Mouse (Mus musculus) lung, embryonic 15.5 days (tissue): ENCODE data around the gene Ubp1. TPM values are rescaled to one million over a fixed set of nuclear protein-coding genes. Genes with fewer than 3 reads are reported as not detected.

Experiments used
- ATAC-seq: fragments of 200-750 bp; cut with Nextera tagmentation; 2 replicates; pipeline ENCODE4 v1.8.0; 2017; ENCODE audit warnings: moderate number of reproducible peaks, borderline replicate concordance; ENCODE audit not compliant: low FRiP score, low TSS enrichment; ENCODE audit errors: extremely low read depth
- H3K27ac ChIP-seq: fragments of 300-500 bp; sonication (generic); 2 replicates; pipeline ENCODE4 v1.5.1; 2015; ENCODE audit warnings: moderate library complexity, mild to moderate bottlenecking, inconsistent platforms
- H3K27me3 ChIP-seq: fragments of 300-500 bp; sonication (generic); 2 replicates; pipeline ENCODE4 v1.6.1; 2015; ENCODE audit warnings: inconsistent platforms
- H3K36me3 ChIP-seq: fragments of 300-500 bp; sonication (generic); 2 replicates; pipeline ENCODE4 v1.6.1; 2015; ENCODE audit warnings: inconsistent platforms
- H3K4me1 ChIP-seq: fragments of 300-500 bp; sonication (generic); 2 replicates; pipeline ENCODE4 v1.6.1; 2015; ENCODE audit warnings: inconsistent platforms
- H3K4me2 ChIP-seq: fragments of 300-500 bp; sonication (generic); 2 replicates; pipeline ENCODE4 v1.6.1; 2015; ENCODE audit warnings: inconsistent platforms, mild to moderate bottlenecking, moderate library complexity
- H3K4me3 ChIP-seq: fragments of 300-500 bp; sonication (generic); 2 replicates; pipeline ENCODE4 v1.5.1; 2015; ENCODE audit warnings: mild to moderate bottlenecking, inconsistent platforms
- H3K9ac ChIP-seq: fragments of 300-500 bp; sonication (generic); 2 replicates; pipeline ENCODE4 v1.6.1; 2015; ENCODE audit warnings: inconsistent platforms
- H3K9me3 ChIP-seq: fragments of 300-500 bp; sonication (generic); 2 replicates; pipeline ENCODE4 v1.6.1; 2016; ENCODE audit warnings: inconsistent platforms
- WGBS: fragments of 180-500 bp; shearing (Covaris S2); methylation state at CpG from one replicate; pipeline ENCODE4 v1.1.7; 2015; 5-methylcytosine and 5-hydroxymethylcytosine counted together
- polyA plus RNA-seq: library from polyadenylated mRNA; unstranded; fragments of >200 nt; fragmentation: Nextera tagmentation; extraction: Ambion mirVana; gene quantifications from 2 replicates; pipeline ENCODE4 v1.2.1, GENCODE M21; 2015

Ubp1 gene
- polyA plus RNA-seq, 1 experiment from 2014 or later: 33.8 TPM

GRCm38 (mm10) chr9:113971615-113972014 lies 40.9 kb downstream of the Ubp1 start:
- WGBS: 73% methylated on average over 8 of the region's 8 CpGs
- ATAC-seq: no peak
- Histone ChIP-seq H3K27me3 (no peaks in the 10 kb centered on the region), H3K27ac (no peak overlapping the region), H3K36me3 (peaks cover 87% of the 10 kb centered on the region), H3K9me3 (no peaks in the 10 kb centered on the region), H3K4me2 (no peak overlapping the region), H3K9ac (no peak overlapping the region), H3K4me3 (no peak overlapping the region), H3K4me1 (no peaks in the 10 kb centered on the region)

- 91% methylated on average over 4 of the region's 4 CpGs for WGBS
- H3K27me3 ChIP-seq: no peaks in the 10 kb centered on the region
- no peak overlapping the region for H3K4me3 ChIP-seq
- H3K9me3 ChIP-seq: no peaks in the 10 kb centered on the region
- H3K9ac ChIP-seq: no peak overlapping the region
- H3K4me1 ChIP-seq: no peaks in the 10 kb centered on the region
- no peak for ATAC-seq
- no peak overlapping the region for H3K27ac ChIP-seq
- H3K4me2 ChIP-seq: no peak overlapping the region
- peaks cover 78% of the 10 kb centered on the region for H3K36me3 ChIP-seq
Observed at GRCm38 (mm10) chr9:113973857-113974256, 43.1 kb downstream of the Ubp1 start.

- peaks cover 75% of the 10 kb centered on the region for H3K36me3 ChIP-seq
- no peaks in the 10 kb centered on the region for H3K4me1 ChIP-seq
- H3K27me3 ChIP-seq: no peaks in the 10 kb centered on the region
- WGBS: 88% methylated on average over 4 of the region's 4 CpGs
- ATAC-seq: no peak
- no peaks in the 10 kb centered on the region for H3K9me3 ChIP-seq
- H3K4me2 ChIP-seq: no peak overlapping the region
- H3K9ac ChIP-seq: no peak overlapping the region
- no peak overlapping the region for H3K4me3 ChIP-seq
- H3K27ac ChIP-seq: no peak overlapping the region
Observed at GRCm38 (mm10) chr9:113974945-113975344, 44.2 kb downstream of the Ubp1 start.

- Histone ChIP-seq H3K36me3 (peaks cover 70% of the 10 kb centered on the region), H3K9me3 (no peaks in the 10 kb centered on the region), H3K9ac (no peak overlapping the region), H3K27me3 (no peaks in the 10 kb centered on the region), H3K27ac (no peak overlapping the region), H3K4me3 (no peak overlapping the region), H3K4me1 (no peaks in the 10 kb centered on the region), H3K4me2 (no peak overlapping the region)
- no peak for ATAC-seq
- 81% methylated on average over 7 of the region's 7 CpGs for whole genome bisulfite sequencing
Observed at GRCm38 (mm10) chr9:113975442-113975841, 44.7 kb downstream of the Ubp1 start.

GRCm38 (mm10) chr9:113976264-113976663 lies 45.5 kb downstream of the Ubp1 start:
- no peak overlapping the region for H3K27ac ChIP-seq
- no peaks in the 10 kb centered on the region for H3K9me3 ChIP-seq
- no peak for ATAC-seq
- H3K27me3 ChIP-seq: no peaks in the 10 kb centered on the region
- H3K9ac ChIP-seq: no peak overlapping the region
- H3K4me1 ChIP-seq: no peaks in the 10 kb centered on the region
- WGBS: 92% methylated on average over 10 of the region's 10 CpGs
- H3K4me3 ChIP-seq: no peak overlapping the region
- no peak overlapping the region for H3K4me2 ChIP-seq
- H3K36me3 ChIP-seq: peaks cover 64% of the 10 kb centered on the region

GRCm38 (mm10) chr9:113977225-113977840 lies 46.6 kb downstream of the Ubp1 start:
- Histone ChIP-seq H3K9ac (no peak overlapping the region), H3K9me3 (no peaks in the 10 kb centered on the region), H3K36me3 (peaks cover 59% of the 10 kb centered on the region), H3K4me3 (no peak overlapping the region), H3K27ac (no peak overlapping the region), H3K4me2 (no peak overlapping the region), H3K27me3 (no peaks in the 10 kb centered on the region), H3K4me1 (no peaks in the 10 kb centered on the region)
- ATAC-seq: no peak
- WGBS: 61% methylated on average over 11 of the region's 11 CpGs

GRCm38 (mm10) chr9:113978656-113979055 lies 47.9 kb downstream of the Ubp1 start:
- H3K4me3 ChIP-seq: no peak overlapping the region
- no peak overlapping the region for H3K9ac ChIP-seq
- H3K4me1 ChIP-seq: no peaks in the 10 kb centered on the region
- WGBS: 72% methylated on average over 7 of the region's 7 CpGs
- ATAC-seq: no peak
- H3K36me3 ChIP-seq: peaks cover 48% of the 10 kb centered on the region
- no peak overlapping the region for H3K27ac ChIP-seq
- no peak overlapping the region for H3K4me2 ChIP-seq
- no peaks in the 10 kb centered on the region for H3K9me3 ChIP-seq
- H3K27me3 ChIP-seq: no peaks in the 10 kb centered on the region

GRCm38 (mm10) chr9:113979356-113979755 lies 48.6 kb downstream of the Ubp1 start:
- Histone ChIP-seq H3K4me2 (no peak overlapping the region), H3K4me3 (no peak overlapping the region), H3K36me3 (peaks cover 41% of the 10 kb centered on the region), H3K9ac (no peak overlapping the region), H3K27me3 (no peaks in the 10 kb centered on the region), H3K4me1 (no peaks in the 10 kb centered on the region), H3K27ac (no peak overlapping the region), H3K9me3 (no peaks in the 10 kb centered on the region)
- ATAC-seq: no peak
- 85% methylated on average over 13 of the region's 13 CpGs for WGBS

GRCm38 (mm10) chr9:113981099-113981880 lies 50.6 kb downstream of the Ubp1 start:
- Histone ChIP-seq H3K4me2 (no peak overlapping the region), H3K9ac (no peak overlapping the region), H3K9me3 (no peaks in the 10 kb centered on the region), H3K27me3 (no peaks in the 10 kb centered on the region), H3K27ac (no peak overlapping the region), H3K4me1 (no peaks in the 10 kb centered on the region), H3K4me3 (no peak overlapping the region), H3K36me3 (peaks cover 22% of the 10 kb centered on the region; the same call in 1 of the 2 replicates)
- ATAC-seq: no peak; the same call in 1 of the 2 replicates
- WGBS: 67% methylated on average over 16 of the region's 16 CpGs

GRCm38 (mm10) chr9:113982451-113982850 lies 51.7 kb downstream of the Ubp1 start:
- no peak for ATAC-seq
- no peaks in the 10 kb centered on the region for H3K4me1 ChIP-seq
- WGBS: 68% methylated on average over 2 of the region's 2 CpGs
- no peaks in the 10 kb centered on the region for H3K27me3 ChIP-seq
- peaks cover 14% of the 10 kb centered on the region; the same call in 1 of the 2 replicates for H3K36me3 ChIP-seq
- no peak overlapping the region for H3K27ac ChIP-seq
- H3K4me2 ChIP-seq: no peak overlapping the region
- no peak overlapping the region for H3K9ac ChIP-seq
- no peaks in the 10 kb centered on the region for H3K9me3 ChIP-seq
- no peak overlapping the region for H3K4me3 ChIP-seq

GRCm38 (mm10) chr9:113982883-113983670 lies 52.3 kb downstream of the Ubp1 start:
- Histone ChIP-seq H3K36me3 (peaks cover 12% of the 10 kb centered on the region; the same call in 1 of the 2 replicates), H3K4me2 (no peak overlapping the region), H3K9ac (no peak overlapping the region), H3K4me3 (no peak overlapping the region), H3K4me1 (no peaks in the 10 kb centered on the region), H3K27me3 (no peaks in the 10 kb centered on the region), H3K9me3 (no peaks in the 10 kb centered on the region), H3K27ac (no peak overlapping the region)
- WGBS: 73% methylated on average over 11 of the region's 11 CpGs
- ATAC-seq: no peak
